Mouse (Mus musculus) forebrain, embryonic 13.5 days (tissue): Measurements from ENCODE around the gene Golga4. TPM values are rescaled to one million over a fixed set of nuclear protein-coding genes. Genes with fewer than 3 reads are reported as not detected.
"Not testable (repeated sequence)": the region's sequence is repeated elsewhere in the genome, so short reads cannot be mapped to it uniquely, and the experiment has no call there.

ENCODE experiments used
- ATAC-seq: fragments of 200-750 bp; cut with Nextera tagmentation; 2 replicates; pipeline ENCODE4 v1.8.0; 2017
- H3K27ac ChIP-seq: fragments of 300-500 bp; sonication (generic); 2 replicates; pipeline ENCODE4 v1.5.1; 2015; ENCODE audit warnings: inconsistent platforms, mild to moderate bottlenecking, moderate library complexity
- H3K27me3 ChIP-seq: fragments of 300-500 bp; sonication (generic); 2 replicates; pipeline ENCODE4 v1.6.1; 2015; ENCODE audit warnings: mild to moderate bottlenecking, inconsistent platforms
- H3K36me3 ChIP-seq: fragments of 300-500 bp; sonication (generic); 2 replicates; pipeline ENCODE4 v1.6.1; 2015; ENCODE audit warnings: mild to moderate bottlenecking, inconsistent platforms; ENCODE audit not compliant: poor library complexity, severe bottlenecking
- H3K4me1 ChIP-seq: fragments of 300-500 bp; sonication (generic); 2 replicates; pipeline ENCODE4 v1.6.1; 2015; ENCODE audit warnings: inconsistent platforms
- H3K4me2 ChIP-seq: fragments of 300-500 bp; sonication (generic); 2 replicates; pipeline ENCODE4 v1.6.1; 2015; ENCODE audit warnings: inconsistent platforms, mild to moderate bottlenecking, moderate library complexity
- H3K4me3 ChIP-seq: fragments of 300-500 bp; sonication (generic); 2 replicates; pipeline ENCODE4 v1.5.1; 2015; ENCODE audit warnings: mild to moderate bottlenecking, inconsistent platforms
- H3K9ac ChIP-seq: fragments of 300-500 bp; sonication (generic); 2 replicates; pipeline ENCODE4 v1.6.1; 2015; ENCODE audit warnings: mild to moderate bottlenecking, inconsistent platforms
- H3K9me3 ChIP-seq: fragments of 300-500 bp; sonication (generic); replicated peaks from 2 replicates; pipeline ENCODE4 v1.6.1; 2016; ENCODE audit warnings: inconsistent platforms
- whole genome bisulfite sequencing: fragments of 180-500 bp; shearing (Covaris S2); methylation state at CpG from one replicate; pipeline ENCODE4 v1.1.7; 2015; 5-methylcytosine and 5-hydroxymethylcytosine counted together
- polyA plus RNA-seq: library from polyadenylated mRNA; unstranded; fragments of >200 nt; fragmentation: Nextera tagmentation; extraction: Ambion mirVana; gene quantifications from 2 replicates; pipeline ENCODE4 v1.2.1, GENCODE M21; 2015

Golga4 gene
- polyA plus RNA-seq, 1 experiment from 2014 or later = 54.3 TPM

DNA sequence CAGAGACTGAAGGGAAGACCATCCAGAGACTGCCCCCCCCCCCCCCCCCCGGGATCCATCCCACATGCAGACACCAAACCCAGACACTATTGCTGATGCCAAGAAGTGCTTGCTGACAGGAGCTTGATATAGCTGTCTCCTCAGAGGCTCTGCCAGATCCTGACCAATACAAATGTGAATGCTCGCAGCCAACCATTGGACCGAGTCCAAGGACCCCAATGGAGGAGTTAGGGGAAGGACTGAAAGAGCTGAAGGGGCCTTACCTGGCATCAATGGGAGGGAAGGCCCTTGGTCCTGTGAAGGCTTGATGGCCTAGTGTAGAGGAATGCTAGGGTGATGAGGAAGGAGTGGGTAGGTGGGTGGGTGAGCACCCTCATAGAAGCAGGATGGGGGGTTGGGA is 94.3 kb downstream of the Golga4 start:
- not testable (repeated sequence) for H3K36me3 ChIP-seq, H3K4me2 ChIP-seq, H3K4me3 ChIP-seq, H3K4me1 ChIP-seq, ATAC-seq, H3K9ac ChIP-seq, H3K27me3 ChIP-seq, H3K27ac ChIP-seq, H3K9me3 ChIP-seq
- WGBS = 71% methylated on average over 3 of the region's 3 CpGs

DNA sequence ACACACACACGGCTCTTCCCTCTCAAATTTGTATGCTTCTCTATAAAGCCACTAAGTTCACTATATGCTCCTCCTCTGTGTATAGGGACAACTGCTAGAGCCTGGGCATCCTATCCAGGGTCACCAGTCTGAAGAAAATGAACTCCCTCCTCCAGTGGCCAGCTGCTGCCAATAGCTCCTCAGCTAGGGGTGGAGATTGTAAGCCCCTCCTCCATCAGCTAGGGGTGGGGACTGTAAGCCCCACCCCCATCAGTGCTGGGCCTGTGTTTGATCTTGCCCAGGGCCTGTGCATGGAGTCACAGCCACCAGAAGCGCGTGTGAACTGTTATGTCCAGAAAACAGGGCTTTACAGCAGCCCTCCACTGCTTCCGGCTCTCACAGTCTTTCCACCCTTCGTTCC is 96.5 kb downstream of the Golga4 start:
- no peak overlapping the region for H3K4me2 ChIP-seq
- no peak overlapping the region for H3K4me3 ChIP-seq
- peaks cover 19% of the 10 kb centered on the region for H3K27me3 ChIP-seq
- H3K9ac ChIP-seq = no peak overlapping the region
- no peak for ATAC-seq
- H3K4me1 ChIP-seq = peaks cover 8% of the 10 kb centered on the region
- no peaks in the 10 kb centered on the region for H3K9me3 ChIP-seq
- no peaks in the 10 kb centered on the region for H3K36me3 ChIP-seq
- 78% methylated on average over 5 of the region's 5 CpGs for WGBS
- no peak overlapping the region for H3K27ac ChIP-seq

GRCm38 (mm10) chr9:118606148-118606816 is 100.2 kb downstream of the Golga4 start, which contains the start of gene Itga9:
Gene Itga9, plus strand, starts transcription at chr9:118606690.
- H3K4me1 ChIP-seq = peaks cover 8% of the 10 kb centered on the region
- H3K4me3 ChIP-seq = peak within 1 kb of the TSS; percentile 66
- H3K27me3 ChIP-seq = peaks cover 44% of the 10 kb centered on the region
- H3K9me3 ChIP-seq = no peaks in the 10 kb centered on the region
- no peaks in the 10 kb centered on the region for H3K36me3 ChIP-seq
- WGBS = 11% methylated on average over 40 of the region's 42 CpGs
- H3K4me2 ChIP-seq = peak within 1 kb of the TSS; percentile 97
- H3K27ac ChIP-seq = no peak within 1 kb of the TSS
- ATAC-seq = peak; percentile 90
- peak within 1 kb of the TSS; percentile 75 for H3K9ac ChIP-seq

GRCm38 (mm10) chr9:118606817-118607371 is 100.8 kb downstream of the Golga4 start:
- WGBS = under 1% methylated on average over 37 of the region's 68 CpGs

GRCm38 (mm10) chr9:118607701-118608401 is 101.8 kb downstream of the Golga4 start:
- Histone ChIP-seq H3K4me2 (peak overlapping the region; percentile 97), H3K9ac (no peak overlapping the region), H3K4me1 (peaks cover 8% of the 10 kb centered on the region), H3K27ac (no peak overlapping the region), H3K9me3 (no peaks in the 10 kb centered on the region), H3K36me3 (no peaks in the 10 kb centered on the region), H3K4me3 (no peak overlapping the region; the same call in 1 of the 2 replicates), H3K27me3 (peaks cover 55% of the 10 kb centered on the region)
- 28% methylated on average over 16 of the region's 16 CpGs for WGBS
- no peak for ATAC-seq

More at GRCm38 (mm10) chr9:118606817-118607371, 100.8 kb downstream of the Golga4 start:
- Histone ChIP-seq H3K4me3 (peak overlapping the region; percentile 66), H3K9ac (peak overlapping the region; percentile 75), H3K9me3 (no peaks in the 10 kb centered on the region), H3K36me3 (no peaks in the 10 kb centered on the region), H3K4me1 (peaks cover 8% of the 10 kb centered on the region), H3K27me3 (peaks cover 50% of the 10 kb centered on the region), H3K27ac (no peak overlapping the region), H3K4me2 (peak overlapping the region; percentile 97)
- ATAC-seq = peak; percentile 62

DNA sequence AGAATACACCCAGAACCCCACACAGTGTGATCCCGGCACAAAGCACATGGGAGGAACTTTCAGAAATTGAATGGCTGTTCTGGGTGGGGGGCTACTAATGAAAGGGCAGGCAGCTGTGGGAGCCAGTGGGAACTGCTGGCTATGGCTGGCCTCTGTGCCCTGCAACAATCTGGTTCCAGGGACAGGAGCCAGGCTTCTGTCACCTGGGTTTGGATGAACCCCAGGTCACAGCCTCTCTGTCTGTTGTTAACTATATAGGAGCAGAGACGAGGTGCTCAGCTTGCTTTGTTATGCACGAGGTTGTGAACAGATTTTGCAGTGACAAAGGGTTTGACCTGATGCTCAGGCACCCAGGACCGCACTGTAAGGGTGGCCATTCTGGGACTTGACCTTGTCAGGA is 102.5 kb downstream of the Golga4 start:
- Histone ChIP-seq H3K36me3 (no peaks in the 10 kb centered on the region), H3K9ac (no peak overlapping the region), H3K4me3 (no peak overlapping the region), H3K27me3 (peaks cover 55% of the 10 kb centered on the region), H3K4me1 (peaks cover 8% of the 10 kb centered on the region), H3K27ac (no peak overlapping the region), H3K9me3 (no peaks in the 10 kb centered on the region), H3K4me2 (no peak overlapping the region)
- ATAC-seq = no peak
- WGBS = 50% methylated on average over 4 of the region's 4 CpGs

GRCm38 (mm10) chr9:118610060-118610459 is 104.0 kb downstream of the Golga4 start:
- Histone ChIP-seq H3K4me2 (no peak overlapping the region), H3K4me1 (peaks cover 8% of the 10 kb centered on the region), H3K4me3 (no peak overlapping the region), H3K36me3 (no peaks in the 10 kb centered on the region), H3K27ac (no peak overlapping the region), H3K27me3 (peaks cover 53% of the 10 kb centered on the region), H3K9me3 (no peaks in the 10 kb centered on the region), H3K9ac (no peak overlapping the region)
- no peak for ATAC-seq
- 60% methylated on average over 10 of the region's 10 CpGs for WGBS

GRCm38 (mm10) chr9:118611111-118611541 is 105.1 kb downstream of the Golga4 start:
- H3K4me3 ChIP-seq = no peak overlapping the region
- no peak; the same call in 1 of the 2 replicates for ATAC-seq
- H3K4me2 ChIP-seq = peak overlapping the region; percentile 22
- peaks cover 8% of the 10 kb centered on the region for H3K4me1 ChIP-seq
- H3K27me3 ChIP-seq = peaks cover 46% of the 10 kb centered on the region
- 59% methylated on average over 14 of the region's 14 CpGs for WGBS
- no peaks in the 10 kb centered on the region for H3K36me3 ChIP-seq
- H3K27ac ChIP-seq = no peak overlapping the region
- no peaks in the 10 kb centered on the region for H3K9me3 ChIP-seq
- no peak overlapping the region for H3K9ac ChIP-seq

GRCm38 (mm10) chr9:118611958-118612581 is 106.0 kb downstream of the Golga4 start:
- Histone ChIP-seq H3K36me3 (no peaks in the 10 kb centered on the region), H3K27ac (no peak overlapping the region), H3K9ac (no peak overlapping the region), H3K4me1 (peaks cover 6% of the 10 kb centered on the region), H3K4me3 (no peak overlapping the region), H3K27me3 (peaks cover 41% of the 10 kb centered on the region), H3K4me2 (no peak overlapping the region), H3K9me3 (no peaks in the 10 kb centered on the region)
- WGBS = 64% methylated on average over 20 of the region's 20 CpGs
- no peak for ATAC-seq

DNA sequence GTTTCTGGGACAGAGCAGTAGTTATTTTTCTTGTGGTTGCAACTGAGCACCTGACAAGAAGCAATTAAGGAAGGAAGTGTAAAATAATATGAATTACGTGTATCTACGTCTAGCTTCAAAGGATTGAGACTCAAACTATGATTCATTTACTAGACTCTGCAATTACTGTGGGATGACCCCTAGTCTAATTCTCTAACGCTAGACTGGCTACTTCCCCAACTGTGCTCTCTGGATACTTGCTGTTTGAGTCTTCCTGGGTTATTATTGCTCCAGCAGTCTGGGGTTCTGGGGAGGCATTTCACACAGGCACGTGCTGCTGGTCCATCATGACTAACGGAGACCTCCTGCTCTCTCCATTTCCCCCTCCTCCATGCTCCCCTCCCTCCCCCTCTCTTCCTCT is 111.2 kb downstream of the Golga4 start:
- no peaks in the 10 kb centered on the region for H3K9me3 ChIP-seq
- peaks cover 2% of the 10 kb centered on the region; the same call in 1 of the 2 replicates for H3K27me3 ChIP-seq
- H3K4me3 ChIP-seq = no peak overlapping the region
- H3K27ac ChIP-seq = no peak overlapping the region
- H3K36me3 ChIP-seq = no peaks in the 10 kb centered on the region
- no peak overlapping the region for H3K4me2 ChIP-seq
- H3K4me1 ChIP-seq = no peaks in the 10 kb centered on the region
- no peak overlapping the region for H3K9ac ChIP-seq
- ATAC-seq = no peak
- WGBS = 78% methylated on average over 5 of the region's 5 CpGs

GRCm38 (mm10) chr9:118618732-118619250 is 112.7 kb downstream of the Golga4 start:
- H3K4me2 ChIP-seq = no peak overlapping the region
- H3K9ac ChIP-seq = no peak overlapping the region
- no peaks in the 10 kb centered on the region for H3K27me3 ChIP-seq
- no peak overlapping the region for H3K4me3 ChIP-seq
- H3K9me3 ChIP-seq = no peaks in the 10 kb centered on the region
- H3K4me1 ChIP-seq = no peaks in the 10 kb centered on the region; the same call in 1 of the 2 replicates
- no peak overlapping the region for H3K27ac ChIP-seq
- H3K36me3 ChIP-seq = no peaks in the 10 kb centered on the region
- ATAC-seq = no peak
- WGBS = 77% methylated on average over 3 of the region's 3 CpGs

GRCm38 (mm10) chr9:118620807-118621206 is 114.7 kb downstream of the Golga4 start:
- Histone ChIP-seq H3K36me3 (no peaks in the 10 kb centered on the region), H3K4me1 (no peaks in the 10 kb centered on the region; the same call in 1 of the 2 replicates), H3K9ac (no peak overlapping the region), H3K27ac (no peak overlapping the region), H3K4me3 (no peak overlapping the region), H3K27me3 (no peaks in the 10 kb centered on the region), H3K4me2 (no peak overlapping the region), H3K9me3 (no peaks in the 10 kb centered on the region)
- no peak for ATAC-seq
- WGBS = 52% methylated on average over 4 of the region's 4 CpGs
